Mouse (Mus musculus): ENCODE measurements around the gene Clip3. TPM values are rescaled to one million over a fixed set of nuclear protein-coding genes. Genes with fewer than 3 reads are reported as not detected.

Gene Clip3
- polyA plus RNA-seq, 1 experiment from 2014 or later: 41.4 TPM

- H3K9ac ChIP-seq (ENCODE audit: low read length): no peak overlapping the region
- H3K27ac ChIP-seq (ENCODE audit: low read depth): 0 out of 2 replicates have a peak overlapping the region, but pooled peaks have one; percentile 35
- peaks cover 7% of the 10 kb centered on the region for H3K36me3 ChIP-seq (ENCODE audit: control insufficient read depth, insufficient read depth, low read length)
- no peak overlapping the region for H3K4me2 ChIP-seq (ENCODE audit: low read length)
- H3K4me1 ChIP-seq (replicated peaks; ENCODE audit: control insufficient read depth, insufficient read depth, low read length): peaks cover 6% of the 10 kb centered on the region
- H3K27me3 ChIP-seq (replicated peaks; ENCODE audit: control insufficient read depth, insufficient read depth, low read length): no peaks in the 10 kb centered on the region
- no peak for ATAC-seq (replicated peaks; ENCODE audit: low FRiP score, low TSS enrichment, low read depth)
- H3K4me3 ChIP-seq (ENCODE audit: low read depth, low read length): no peak overlapping the region
- WGBS: 70% methylated on average over 7 of the region's 7 CpGs
- H3K9me3 ChIP-seq (ENCODE audit: control insufficient read depth, low read length): no peaks in the 10 kb centered on the region
- no peak for DNase-seq (ENCODE audit: low spot score)
Measured at GRCm38 (mm10) chr7:30289071-30289713, 2.3 kb upstream of the Clip3 start.

- Histone ChIP-seq H3K9me3 (ENCODE audit: control insufficient read depth, low read length) (no peaks in the 10 kb centered on the region), H3K36me3 (ENCODE audit: control insufficient read depth, insufficient read depth, low read length) (peaks cover 9% of the 10 kb centered on the region), H3K4me3 (ENCODE audit: low read depth, low read length) (no peak overlapping the region), H3K27me3 (replicated peaks; ENCODE audit: control insufficient read depth, insufficient read depth, low read length) (no peaks in the 10 kb centered on the region), H3K27ac (ENCODE audit: low read depth) (0 out of 2 replicates have a peak overlapping the region, but pooled peaks have one; percentile 35), H3K4me1 (replicated peaks; ENCODE audit: control insufficient read depth, insufficient read depth, low read length) (peaks cover 6% of the 10 kb centered on the region), H3K4me2 (ENCODE audit: low read length) (no peak overlapping the region), H3K9ac (ENCODE audit: low read length) (no peak overlapping the region)
- WGBS: 53% methylated on average over 10 of the region's 10 CpGs
- ATAC-seq (replicated peaks; ENCODE audit: low FRiP score, low TSS enrichment, low read depth): peak; percentile 53; the same call in 1 of the 2 replicates
- DNase-seq (ENCODE audit: low spot score): no peak
Measured at GRCm38 (mm10) chr7:30289714-30290399, 1.7 kb upstream of the Clip3 start.

DNA sequence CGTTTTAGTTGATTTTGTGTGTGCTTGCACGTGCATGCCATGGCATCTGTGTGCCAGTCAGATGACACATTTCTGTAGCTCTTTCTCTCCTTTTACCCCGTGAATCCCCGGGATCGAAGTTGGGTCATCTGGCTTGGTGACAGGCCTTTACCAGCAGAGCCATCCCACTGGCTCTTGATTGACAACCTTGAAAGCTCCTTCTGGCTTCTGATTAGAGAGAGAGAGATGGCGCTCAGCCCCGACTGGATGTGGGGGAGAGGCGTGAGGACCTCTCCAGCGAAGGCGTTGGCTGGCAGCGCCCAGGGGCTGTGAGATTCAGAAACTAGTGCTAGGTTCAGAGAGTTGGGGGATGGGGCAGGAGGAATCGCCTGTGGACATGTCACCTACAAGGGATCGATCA is 2.3 kb downstream of the Clip3 start:
- Histone ChIP-seq H3K9ac (ENCODE audit: low read length) (no peak overlapping the region), H3K27me3 (replicated peaks; ENCODE audit: control insufficient read depth, insufficient read depth, low read length) (no peaks in the 10 kb centered on the region), H3K4me1 (replicated peaks; ENCODE audit: control insufficient read depth, insufficient read depth, low read length) (peaks cover 6% of the 10 kb centered on the region), H3K9me3 (ENCODE audit: control insufficient read depth, low read length) (no peaks in the 10 kb centered on the region), H3K4me3 (ENCODE audit: low read depth, low read length) (no peak overlapping the region), H3K4me2 (ENCODE audit: low read length) (no peak overlapping the region), H3K27ac (ENCODE audit: low read depth) (no peak overlapping the region), H3K36me3 (ENCODE audit: control insufficient read depth, insufficient read depth, low read length) (peaks cover 41% of the 10 kb centered on the region)
- DNase-seq (ENCODE audit: low spot score): no peak
- no peak for ATAC-seq (replicated peaks; ENCODE audit: low FRiP score, low TSS enrichment, low read depth)
- WGBS: 84% methylated on average over 13 of the region's 13 CpGs

GRCm38 (mm10) chr7:30294296-30294695 is 2.8 kb downstream of the Clip3 start:
- ATAC-seq (replicated peaks; ENCODE audit: low FRiP score, low TSS enrichment, low read depth) (no peak), DNase-seq (ENCODE audit: low spot score) (no peak)
- no peak overlapping the region for H3K4me2 ChIP-seq (ENCODE audit: low read length)
- no peaks in the 10 kb centered on the region for H3K9me3 ChIP-seq (ENCODE audit: control insufficient read depth, low read length)
- WGBS: 87% methylated on average over 5 of the region's 5 CpGs
- no peaks in the 10 kb centered on the region for H3K27me3 ChIP-seq (replicated peaks; ENCODE audit: control insufficient read depth, insufficient read depth, low read length)
- H3K27ac ChIP-seq (ENCODE audit: low read depth): no peak overlapping the region
- H3K4me3 ChIP-seq (ENCODE audit: low read depth, low read length): no peak overlapping the region
- H3K4me1 ChIP-seq (replicated peaks; ENCODE audit: control insufficient read depth, insufficient read depth, low read length): peaks cover 6% of the 10 kb centered on the region
- H3K36me3 ChIP-seq (ENCODE audit: control insufficient read depth, insufficient read depth, low read length): peaks cover 46% of the 10 kb centered on the region
- H3K9ac ChIP-seq (ENCODE audit: low read length): no peak overlapping the region

GRCm38 (mm10) chr7:30295103-30295502 is 3.6 kb downstream of the Clip3 start:
- no peaks in the 10 kb centered on the region for H3K27me3 ChIP-seq (replicated peaks; ENCODE audit: control insufficient read depth, insufficient read depth, low read length)
- peaks cover 53% of the 10 kb centered on the region for H3K36me3 ChIP-seq (ENCODE audit: control insufficient read depth, insufficient read depth, low read length)
- H3K4me3 ChIP-seq (ENCODE audit: low read depth, low read length): no peak overlapping the region
- no peak overlapping the region for H3K27ac ChIP-seq (ENCODE audit: low read depth)
- H3K4me1 ChIP-seq (replicated peaks; ENCODE audit: control insufficient read depth, insufficient read depth, low read length): peaks cover 6% of the 10 kb centered on the region
- no peak for ATAC-seq (replicated peaks; ENCODE audit: low FRiP score, low TSS enrichment, low read depth)
- H3K4me2 ChIP-seq (ENCODE audit: low read length): no peak overlapping the region
- 57% methylated on average over 10 of the region's 10 CpGs for WGBS
- H3K9me3 ChIP-seq (ENCODE audit: control insufficient read depth, low read length): no peaks in the 10 kb centered on the region
- DNase-seq (ENCODE audit: low spot score): no peak
- no peak overlapping the region for H3K9ac ChIP-seq (ENCODE audit: low read length)

GRCm38 (mm10) chr7:30296816-30297215 is 5.3 kb downstream of the Clip3 start:
- Histone ChIP-seq H3K27me3 (replicated peaks; ENCODE audit: control insufficient read depth, insufficient read depth, low read length) (no peaks in the 10 kb centered on the region), H3K27ac (ENCODE audit: low read depth) (no peak overlapping the region), H3K9me3 (ENCODE audit: control insufficient read depth, low read length) (no peaks in the 10 kb centered on the region), H3K9ac (ENCODE audit: low read length) (no peak overlapping the region), H3K4me2 (ENCODE audit: low read length) (no peak overlapping the region), H3K4me1 (replicated peaks; ENCODE audit: control insufficient read depth, insufficient read depth, low read length) (no peaks in the 10 kb centered on the region), H3K36me3 (ENCODE audit: control insufficient read depth, insufficient read depth, low read length) (peaks cover 64% of the 10 kb centered on the region), H3K4me3 (ENCODE audit: low read depth, low read length) (no peak overlapping the region)
- no peak for DNase-seq (ENCODE audit: low spot score)
- WGBS: 91% methylated on average over 15 of the region's 15 CpGs
- ATAC-seq (replicated peaks; ENCODE audit: low FRiP score, low TSS enrichment, low read depth): no peak

DNA sequence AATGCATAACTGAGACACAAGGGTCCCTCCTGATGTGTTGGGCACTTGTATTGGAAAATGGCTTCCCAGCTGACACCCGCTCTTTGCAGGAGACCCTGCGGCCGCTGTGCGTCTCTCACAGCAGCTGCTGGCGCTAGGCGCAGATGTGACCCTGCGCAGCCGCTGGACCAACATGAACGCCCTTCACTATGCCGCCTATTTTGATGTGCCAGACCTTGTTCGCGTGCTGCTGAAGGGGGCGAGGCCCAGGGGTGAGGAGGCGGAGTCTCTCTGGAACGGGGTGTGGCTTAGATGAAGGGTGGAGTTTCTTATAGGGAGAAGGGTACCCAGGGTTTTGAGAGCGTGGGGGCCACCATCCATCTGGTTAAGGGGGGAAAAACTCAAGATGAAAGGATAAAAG is 5.7 kb downstream of the Clip3 start:
- DNase-seq (ENCODE audit: low spot score): no peak
- H3K27ac ChIP-seq (ENCODE audit: low read depth): no peak overlapping the region
- H3K9me3 ChIP-seq (ENCODE audit: control insufficient read depth, low read length): no peaks in the 10 kb centered on the region
- 78% methylated on average over 16 of the region's 16 CpGs for WGBS
- H3K9ac ChIP-seq (ENCODE audit: low read length): no peak overlapping the region
- H3K4me3 ChIP-seq (ENCODE audit: low read depth, low read length): no peak overlapping the region
- H3K36me3 ChIP-seq (ENCODE audit: control insufficient read depth, insufficient read depth, low read length): peaks cover 69% of the 10 kb centered on the region
- H3K4me1 ChIP-seq (replicated peaks; ENCODE audit: control insufficient read depth, insufficient read depth, low read length): no peaks in the 10 kb centered on the region
- no peak overlapping the region for H3K4me2 ChIP-seq (ENCODE audit: low read length)
- no peaks in the 10 kb centered on the region for H3K27me3 ChIP-seq (replicated peaks; ENCODE audit: control insufficient read depth, insufficient read depth, low read length)
- ATAC-seq (replicated peaks; ENCODE audit: low FRiP score, low TSS enrichment, low read depth): no peak

GRCm38 (mm10) chr7:30300914-30301313 is 9.4 kb downstream of the Clip3 start:
- ATAC-seq (replicated peaks; ENCODE audit: low FRiP score, low TSS enrichment, low read depth) (no peak), DNase-seq (ENCODE audit: low spot score) (no peak)
- Histone ChIP-seq H3K4me2 (ENCODE audit: low read length) (no peak overlapping the region), H3K9ac (ENCODE audit: low read length) (no peak overlapping the region), H3K4me1 (replicated peaks; ENCODE audit: control insufficient read depth, insufficient read depth, low read length) (no peaks in the 10 kb centered on the region), H3K27ac (ENCODE audit: low read depth) (no peak overlapping the region), H3K9me3 (ENCODE audit: control insufficient read depth, low read length) (no peaks in the 10 kb centered on the region), H3K27me3 (replicated peaks; ENCODE audit: control insufficient read depth, insufficient read depth, low read length) (no peaks in the 10 kb centered on the region), H3K4me3 (ENCODE audit: low read depth, low read length) (no peak overlapping the region), H3K36me3 (ENCODE audit: control insufficient read depth, insufficient read depth, low read length) (peaks cover 74% of the 10 kb centered on the region)
- WGBS: 50% methylated on average over 3 of the region's 3 CpGs

Data from intestine, embryonic 14.5 days (tissue).